Mouse (Mus musculus): ENCODE measurements around the gene Mdm2. TPM values are rescaled to one million over a fixed set of nuclear protein-coding genes. Genes with fewer than 3 reads are reported as not detected.

Gene Mdm2
- polyA plus RNA-seq, 1 experiment from 2014 or later, result 54.0 TPM

- Histone ChIP-seq H3K27me3 (ENCODE audit: poor library complexity, severe bottlenecking) (no peaks in the 10 kb centered on the region), H3K27ac (no peak overlapping the region), H3K4me3 (no peak overlapping the region), H3K4me1 (peaks cover 9% of the 10 kb centered on the region), H3K9me3 (no peaks in the 10 kb centered on the region), H3K36me3 (replicated peaks) (no peaks in the 10 kb centered on the region)
- 94% methylated on average over 28 of the region's 28 CpGs for WGBS
- no peak for DNase-seq (ENCODE audit: extremely low spot score, low spot score)
Measured at GRCm38 (mm10) chr10:117667663-117668507, 42.7 kb downstream of the Mdm2 start.

DNA sequence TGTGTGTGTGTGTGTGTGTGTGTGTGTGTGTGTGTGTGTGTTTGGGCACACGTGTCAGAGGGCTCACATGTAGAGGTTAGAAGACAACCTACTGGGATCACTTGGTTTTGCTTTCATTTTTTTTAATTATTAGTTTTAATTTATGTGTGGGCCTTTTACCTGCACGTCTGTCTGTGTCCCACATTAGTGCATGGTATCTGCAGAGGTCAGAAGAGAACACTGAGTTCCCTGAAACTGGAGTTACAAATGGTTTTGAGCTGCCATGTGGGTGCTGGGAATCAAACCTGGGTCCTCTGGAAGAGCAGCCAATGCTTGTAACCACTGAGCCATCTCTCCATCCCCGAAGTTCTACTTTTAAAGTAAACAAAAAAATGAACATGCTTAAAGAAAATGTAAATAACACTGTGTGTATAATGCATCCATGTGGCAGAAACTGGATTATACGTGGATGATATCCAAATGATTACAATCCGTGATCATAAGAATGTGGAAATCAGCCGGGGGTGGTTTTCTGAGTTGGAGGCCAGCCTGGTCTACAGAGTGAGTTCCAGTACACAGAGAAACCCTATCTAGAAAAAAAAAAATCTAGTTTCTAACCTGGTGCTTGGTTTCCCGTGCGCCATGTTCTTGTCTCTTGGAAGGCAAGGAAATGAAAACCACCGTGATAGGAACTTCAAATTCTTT lies 43.5 kb downstream of the Mdm2 start:
- no peak for DNase-seq (ENCODE audit: extremely low spot score, low spot score)
- Histone ChIP-seq H3K4me3 (no peak overlapping the region), H3K36me3 (replicated peaks) (no peaks in the 10 kb centered on the region), H3K27me3 (ENCODE audit: poor library complexity, severe bottlenecking) (no peaks in the 10 kb centered on the region), H3K27ac (no peak overlapping the region), H3K4me1 (peaks cover 9% of the 10 kb centered on the region), H3K9me3 (no peaks in the 10 kb centered on the region)
- WGBS, result 89% methylated on average over 9 of the region's 9 CpGs

DNA sequence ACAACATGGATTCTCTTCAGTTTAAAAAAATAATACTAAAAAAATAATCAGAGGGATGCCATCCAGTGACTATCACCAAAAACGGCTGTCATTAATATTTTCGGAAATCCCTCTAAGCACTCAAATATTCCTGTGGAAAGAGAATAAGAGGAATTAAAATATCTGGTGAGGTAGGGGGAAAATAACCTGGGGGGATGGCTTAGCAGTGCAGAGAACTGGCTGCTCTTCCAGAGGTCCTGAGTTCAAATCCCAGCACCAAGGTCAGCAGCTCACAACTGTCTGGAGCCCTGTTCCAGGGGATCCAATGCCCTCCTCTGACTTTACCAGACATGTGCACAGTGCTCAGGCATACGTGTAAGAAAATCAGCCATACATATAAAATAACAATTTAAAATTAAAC lies 44.2 kb downstream of the Mdm2 start:
- Histone ChIP-seq H3K27me3 (ENCODE audit: poor library complexity, severe bottlenecking) (no peaks in the 10 kb centered on the region), H3K36me3 (replicated peaks) (no peaks in the 10 kb centered on the region), H3K4me3 (no peak overlapping the region), H3K27ac (no peak overlapping the region), H3K9me3 (no peaks in the 10 kb centered on the region), H3K4me1 (peaks cover 9% of the 10 kb centered on the region)
- 91% methylated on average over 3 of the region's 3 CpGs for whole genome bisulfite sequencing
- DNase-seq (ENCODE audit: extremely low spot score, low spot score), result no peak

DNA sequence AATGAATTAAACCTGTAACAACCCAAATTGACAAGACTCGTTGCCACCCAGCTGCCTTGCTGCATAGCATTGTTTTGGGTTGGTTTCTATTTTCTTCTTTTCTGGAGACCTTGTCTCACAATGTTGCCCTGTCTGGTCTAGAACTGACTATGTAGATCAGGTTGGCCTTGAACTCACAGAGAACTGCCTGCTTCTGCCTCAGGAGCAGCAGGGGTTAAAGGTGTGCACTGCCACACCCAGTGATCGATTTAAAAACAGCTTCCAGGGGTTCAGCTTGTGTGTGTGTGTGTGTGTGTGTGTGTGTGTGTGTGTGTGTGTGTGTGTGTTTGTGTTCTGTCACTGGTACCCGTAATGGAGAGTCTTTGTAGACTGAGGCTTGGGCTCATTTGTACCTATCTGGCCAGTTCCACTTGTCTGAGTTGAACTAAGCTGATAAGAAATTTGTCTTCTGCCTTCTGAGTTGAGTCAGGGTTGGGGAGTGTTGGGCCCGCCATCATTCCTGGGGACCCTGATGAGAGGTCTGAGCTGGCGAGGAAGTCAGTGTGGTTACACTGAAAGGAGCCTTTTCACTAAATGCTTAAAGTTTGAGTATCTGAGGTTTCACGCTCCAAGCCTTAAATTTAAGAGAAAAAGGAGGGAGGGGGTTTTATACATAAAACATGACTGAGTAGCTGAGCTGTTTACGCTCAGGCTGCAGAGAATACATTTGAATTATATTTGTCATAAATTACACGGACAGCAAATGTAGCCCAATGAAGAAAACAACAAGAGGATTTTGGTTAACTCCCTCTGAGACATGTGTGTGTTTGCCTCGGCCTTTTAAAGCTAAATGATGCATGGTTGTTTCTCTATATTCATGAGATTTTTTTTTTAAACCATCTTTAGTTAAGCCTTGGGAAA lies 44.9 kb downstream of the Mdm2 start:
- Histone ChIP-seq H3K4me1 (peaks cover 9% of the 10 kb centered on the region), H3K4me3 (no peak overlapping the region), H3K27me3 (ENCODE audit: poor library complexity, severe bottlenecking) (no peaks in the 10 kb centered on the region), H3K9me3 (no peaks in the 10 kb centered on the region), H3K36me3 (replicated peaks) (no peaks in the 10 kb centered on the region), H3K27ac (no peak overlapping the region)
- no peak for DNase-seq (ENCODE audit: extremely low spot score, low spot score)
- WGBS, result 83% methylated on average over 9 of the region's 9 CpGs

- DNase-seq (ENCODE audit: extremely low spot score, low spot score), result no peak
- peaks cover 10% of the 10 kb centered on the region for H3K4me1 ChIP-seq
- H3K4me3 ChIP-seq, result no peak overlapping the region
- H3K27ac ChIP-seq, result no peak overlapping the region
- H3K27me3 ChIP-seq (ENCODE audit: poor library complexity, severe bottlenecking), result no peaks in the 10 kb centered on the region
- H3K36me3 ChIP-seq (replicated peaks), result no peaks in the 10 kb centered on the region
- H3K9me3 ChIP-seq, result no peaks in the 10 kb centered on the region
Measured at GRCm38 (mm10) chr10:117664926-117665209, 45.7 kb downstream of the Mdm2 start.

DNA sequence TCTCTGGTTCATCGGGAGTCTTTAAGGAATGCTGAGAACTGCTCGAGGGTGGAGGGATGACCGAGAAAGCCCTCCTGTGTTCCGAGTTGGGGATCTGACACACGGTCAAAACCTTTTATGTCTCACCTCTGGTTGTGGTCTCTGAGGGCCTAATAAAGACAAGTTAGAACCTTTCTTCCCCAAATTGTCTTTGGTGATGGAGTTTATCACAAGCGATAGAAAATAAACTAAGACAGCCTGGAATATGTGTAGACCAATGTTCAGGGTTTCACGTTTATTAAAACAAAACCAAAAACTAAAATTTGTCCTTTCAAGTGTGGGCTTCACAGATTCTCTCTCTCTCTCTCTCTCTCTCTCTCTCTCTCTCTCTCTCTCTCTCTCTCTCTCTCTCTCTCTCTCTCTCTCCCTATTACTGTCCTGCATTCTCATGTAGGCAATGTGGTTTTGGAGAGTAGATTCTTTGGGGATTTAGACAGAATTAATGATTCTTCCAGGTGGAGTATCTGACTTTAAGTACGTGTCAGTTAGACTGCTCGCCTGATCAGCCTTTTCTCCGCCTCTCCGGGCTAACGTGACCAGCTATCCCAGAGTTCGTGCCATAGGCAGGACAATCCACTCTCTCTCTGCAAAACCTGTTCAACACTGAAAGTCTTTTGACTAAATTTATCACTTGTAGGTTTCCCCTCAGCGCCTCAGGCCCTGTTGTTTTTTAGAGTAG lies 46.2 kb downstream of the Mdm2 start:
- Histone ChIP-seq H3K9me3 (no peaks in the 10 kb centered on the region), H3K4me3 (peak overlapping the region; percentile 23), H3K27me3 (ENCODE audit: poor library complexity, severe bottlenecking) (no peaks in the 10 kb centered on the region), H3K36me3 (replicated peaks) (no peaks in the 10 kb centered on the region), H3K4me1 (peaks cover 12% of the 10 kb centered on the region), H3K27ac (peak overlapping the region; percentile 30; the same call in 1 of the 2 replicates)
- WGBS, result 64% methylated on average over 14 of the region's 14 CpGs
- DNase-seq (ENCODE audit: extremely low spot score, low spot score), result no peak

DNA sequence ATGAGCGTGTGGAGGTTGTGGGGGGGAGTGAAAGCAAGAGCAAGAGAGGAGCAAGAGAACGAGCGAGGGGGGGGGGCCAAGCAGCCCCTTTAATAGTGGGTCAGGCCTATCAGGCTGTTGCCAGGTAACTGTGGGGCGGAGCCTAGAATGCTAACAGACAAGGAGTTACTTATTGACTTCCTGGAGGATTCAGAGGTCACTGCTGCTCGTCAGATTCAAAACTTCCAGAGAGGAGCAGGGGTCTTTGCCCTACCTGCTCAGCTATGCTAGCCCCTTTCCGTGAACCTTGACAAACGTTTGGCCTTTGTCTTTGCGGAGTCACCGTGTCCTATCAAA lies 46.7 kb downstream of the Mdm2 start:
- whole genome bisulfite sequencing, result 32% methylated on average over 9 of the region's 9 CpGs
- Histone ChIP-seq H3K27ac (peak overlapping the region; percentile 30; the same call in 1 of the 2 replicates), H3K4me1 (peaks cover 12% of the 10 kb centered on the region), H3K27me3 (ENCODE audit: poor library complexity, severe bottlenecking) (no peaks in the 10 kb centered on the region), H3K36me3 (replicated peaks) (no peaks in the 10 kb centered on the region), H3K4me3 (peak overlapping the region; percentile 23), H3K9me3 (no peaks in the 10 kb centered on the region)
- DNase-seq (ENCODE audit: extremely low spot score, low spot score), result no peak

- no peaks in the 10 kb centered on the region for H3K9me3 ChIP-seq
- 82% methylated on average over 14 of the region's 14 CpGs for WGBS
- DNase-seq (ENCODE audit: extremely low spot score, low spot score), result no peak
- peaks cover 12% of the 10 kb centered on the region for H3K4me1 ChIP-seq
- H3K27ac ChIP-seq, result no peak overlapping the region
- H3K27me3 ChIP-seq (ENCODE audit: poor library complexity, severe bottlenecking), result no peaks in the 10 kb centered on the region
- no peaks in the 10 kb centered on the region for H3K36me3 ChIP-seq (replicated peaks)
- H3K4me3 ChIP-seq, result no peak overlapping the region
Measured at GRCm38 (mm10) chr10:117663056-117663864, 47.3 kb downstream of the Mdm2 start.

DNA sequence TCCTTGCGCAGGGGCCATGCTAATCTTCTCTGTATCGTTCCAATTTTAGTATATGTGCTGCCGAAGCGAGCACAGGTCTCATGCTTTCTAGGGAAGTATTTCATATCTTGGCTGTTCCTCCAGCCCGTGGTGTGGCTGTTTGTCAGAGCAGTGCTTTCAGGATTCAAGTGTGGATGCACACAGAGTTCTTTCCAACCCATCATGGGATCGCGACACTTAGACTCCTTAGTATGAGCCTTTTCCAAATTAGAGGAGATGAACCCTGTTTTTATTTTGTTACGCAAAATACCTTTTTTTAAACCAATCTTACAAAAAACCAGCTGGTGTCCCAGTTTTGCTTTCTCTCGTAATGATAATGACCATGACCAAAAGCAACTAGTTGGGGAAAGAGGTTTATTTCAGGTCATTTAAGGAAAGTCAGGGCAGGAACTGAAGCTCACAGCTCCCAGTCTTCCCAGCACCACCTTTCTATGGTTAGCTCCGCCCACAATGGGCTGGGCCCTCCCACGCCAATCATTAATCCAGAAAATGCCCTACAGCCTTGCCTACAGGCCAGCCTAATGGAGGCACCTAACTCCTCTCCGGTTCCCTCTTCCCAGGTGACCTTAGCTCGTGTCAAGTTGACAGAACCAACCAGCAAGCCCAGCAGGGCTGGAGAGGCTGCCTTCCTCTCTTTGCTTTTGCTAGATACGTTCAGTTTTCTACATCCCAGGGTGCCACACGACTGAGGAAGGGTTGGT lies 48.1 kb downstream of the Mdm2 start:
- Histone ChIP-seq H3K9me3 (no peaks in the 10 kb centered on the region), H3K4me3 (no peak overlapping the region), H3K4me1 (peaks cover 12% of the 10 kb centered on the region), H3K27me3 (ENCODE audit: poor library complexity, severe bottlenecking) (no peaks in the 10 kb centered on the region), H3K36me3 (replicated peaks) (no peaks in the 10 kb centered on the region), H3K27ac (no peak overlapping the region)
- 83% methylated on average over 15 of the region's 15 CpGs for WGBS
- DNase-seq (ENCODE audit: extremely low spot score, low spot score), result no peak

DNA sequence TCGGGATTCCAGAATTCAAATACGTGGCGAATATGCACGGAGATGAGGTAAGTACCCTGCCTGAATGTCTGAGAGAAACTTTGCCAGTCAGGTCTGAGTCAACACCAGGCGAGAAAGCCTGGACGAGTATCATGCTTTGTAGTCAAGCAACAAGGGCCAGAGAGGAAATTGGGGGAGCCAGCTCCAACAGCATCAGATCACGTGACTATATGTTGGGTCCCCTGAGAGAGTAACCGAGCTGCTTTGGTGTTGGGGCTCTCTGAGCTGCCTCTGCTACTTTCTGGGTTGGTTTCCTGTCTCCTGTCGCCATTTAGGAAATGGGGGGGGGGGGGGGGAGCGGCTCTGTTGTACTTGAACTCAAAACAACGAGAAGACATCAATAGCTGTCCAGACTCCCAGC lies 50.7 kb downstream of the Mdm2 start:
- WGBS, result 70% methylated on average over 11 of the region's 11 CpGs
- H3K4me3 ChIP-seq, result no peak overlapping the region
- peaks cover 12% of the 10 kb centered on the region for H3K4me1 ChIP-seq
- no peaks in the 10 kb centered on the region for H3K36me3 ChIP-seq (replicated peaks)
- H3K27ac ChIP-seq, result no peak overlapping the region
- no peaks in the 10 kb centered on the region for H3K27me3 ChIP-seq (ENCODE audit: poor library complexity, severe bottlenecking)
- H3K9me3 ChIP-seq, result no peaks in the 10 kb centered on the region
- DNase-seq (ENCODE audit: extremely low spot score, low spot score), result no peak

- no peak for DNase-seq (ENCODE audit: extremely low spot score, low spot score)
- Histone ChIP-seq H3K27ac (no peak overlapping the region), H3K36me3 (replicated peaks) (no peaks in the 10 kb centered on the region), H3K9me3 (no peaks in the 10 kb centered on the region), H3K27me3 (ENCODE audit: poor library complexity, severe bottlenecking) (no peaks in the 10 kb centered on the region), H3K4me1 (peaks cover 12% of the 10 kb centered on the region), H3K4me3 (no peak overlapping the region)
- 80% methylated on average over 11 of the region's 11 CpGs for WGBS
Measured at GRCm38 (mm10) chr10:117659430-117659813, 51.1 kb downstream of the Mdm2 start.

Measured in forebrain, embryonic 10.5 days (tissue).